Mouse (Mus musculus): ENCODE measurements around the gene Dgcr8.

GRCm38 (mm10) chr16:18228856-18229255 lies 60.2 kb downstream of the Dgcr8 start:
- TF ChIP-seq POLR2A (IDR thresholded peaks at IDR 0.05; ENCODE audit: borderline replicate concordance, control insufficient read depth, low read depth, low read length) (no peak), CTCF (IDR thresholded peaks at IDR 0.05; ENCODE audit: control insufficient read depth, insufficient read depth, low read length) (no peak)
